23 mouse cellular contexts compared by ENCODE assay signal in the genomic region with DNA sequence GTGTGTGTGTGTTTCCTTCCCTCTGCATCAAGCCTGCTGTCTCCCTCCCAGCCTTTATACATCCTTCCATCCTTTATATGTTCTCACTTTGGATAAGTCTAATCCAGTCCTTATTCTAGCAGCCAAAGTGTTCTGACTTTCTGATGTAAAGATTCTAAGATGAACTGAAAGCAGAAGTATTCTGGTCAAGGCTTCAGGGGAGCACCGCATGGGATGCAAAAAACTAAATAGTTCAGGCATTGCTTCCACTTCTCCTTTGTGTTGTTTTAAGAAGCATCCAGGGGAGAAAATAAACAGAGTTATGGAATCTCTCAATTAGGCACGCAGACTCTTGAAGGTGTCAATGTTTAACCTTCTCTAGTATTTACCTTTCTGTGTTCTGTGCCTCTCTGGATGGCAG.
"Had no signal": no experiment of that assay in that cellular context is flagged by ENCODE, and none has a peak within 500 bp of the region (broad histone marks: within the 10 kb centered on the region; RNA-seq: fewer than 3 reads in every experiment).

No protein-coding gene starts in this region.

- H3K4me2 ChIP-seq: liver, embryonic 13.5 days; liver, embryonic 15.5 days; lung, embryonic 15.5 days; midbrain, embryonic 11.5 days; midbrain, embryonic 13.5 days; midbrain, embryonic 15.5 days; neural tube, embryonic 13.5 days; neural tube, embryonic 15.5 days had no signal

- DNase-seq: liver, embryonic 13.5 days; liver, postnatal 0 days; lung, adult 2 months; lung, postnatal 14 days; lung, postnatal 36 days; retina, postnatal 1 day; right cerebral cortex, adult 18-20 months; right cerebral cortex, postnatal 25 days; right cerebral cortex, postnatal 4 days; spleen, adult 18-20 months; thymus, adult 2 months; thymus, postnatal 25 days; thymus, postnatal 4 days had no signal

- ATAC-seq: liver, postnatal 0 days; midbrain, embryonic 13.5 days; midbrain, embryonic 15.5 days had no signal

- H3K9ac ChIP-seq: liver, embryonic 13.5 days; liver, embryonic 15.5 days; liver, postnatal 0 days; lung, embryonic 15.5 days; midbrain, embryonic 13.5 days; midbrain, embryonic 15.5 days; neural tube, embryonic 13.5 days; neural tube, embryonic 15.5 days had no signal

- H3K27me3 ChIP-seq: liver, embryonic 13.5 days; liver, embryonic 15.5 days; lung, embryonic 15.5 days; megakaryocyte, embryonic 14.5 days; midbrain, embryonic 13.5 days; midbrain, embryonic 15.5 days; neural tube, embryonic 15.5 days had no signal

- H3K4me3 ChIP-seq: liver, embryonic 13.5 days; liver, embryonic 15.5 days; lung, embryonic 15.5 days; megakaryocyte, embryonic 14.5 days; midbrain, embryonic 13.5 days; midbrain, embryonic 15.5 days; myocyte; neural tube, embryonic 13.5 days; neural tube, embryonic 15.5 days had no signal

- H3K36me3 ChIP-seq: liver, embryonic 13.5 days; liver, embryonic 15.5 days; lung, embryonic 15.5 days; midbrain, embryonic 13.5 days; midbrain, embryonic 15.5 days; neural tube, embryonic 13.5 days; neural tube, embryonic 15.5 days had no signal

- H3K4me1 ChIP-seq: liver, embryonic 13.5 days; liver, embryonic 15.5 days had no signal

- H3K27ac ChIP-seq: liver, embryonic 13.5 days; liver, embryonic 15.5 days; lung, embryonic 15.5 days; macrophage; midbrain, embryonic 13.5 days; midbrain, embryonic 15.5 days; neural tube, embryonic 13.5 days; neural tube, embryonic 15.5 days had no signal

- H3K9me3 ChIP-seq: liver, embryonic 13.5 days; liver, embryonic 15.5 days; lung, embryonic 15.5 days; megakaryocyte, embryonic 14.5 days; midbrain, embryonic 13.5 days; midbrain, embryonic 15.5 days; neural tube, embryonic 13.5 days; neural tube, embryonic 15.5 days had no signal
